26 mouse cellular contexts compared by ENCODE assay signal in genomic region chr2:105613243-105613642, GRCm38 (mm10). TPM values are rescaled to one million over a fixed set of nuclear protein-coding genes. Genes with fewer than 3 reads are reported as not detected.
A peak's percentile ranks its signal among the peaks of the same experiment; 100 is the strongest.
DNase-seq lines count a peak whose midpoint lies in the region; ATAC-seq and TF ChIP-seq lines count a peak whose summit lies in the region.
"Had no signal": no experiment of that assay in that cellular context is flagged by ENCODE, and none has a peak within 500 bp of the region (broad histone marks: within the 10 kb centered on the region; RNA-seq: fewer than 3 reads in every experiment).

No protein-coding gene starts in this region.

- no peaks in the 10 kb centered on the region for H3K36me3 ChIP-seq in forebrain, embryonic 11.5 days (ENCODE audit: control insufficient read depth, insufficient read depth, low read length)
- no peaks in the 10 kb centered on the region for H3K36me3 ChIP-seq in forebrain, embryonic 13.5 days (ENCODE audit: poor library complexity, severe bottlenecking)
- H3K36me3 ChIP-seq in lung, postnatal 0 days (ENCODE audit: insufficient read depth, low read length): no peaks in the 10 kb centered on the region
- H3K36me3 ChIP-seq: forebrain, embryonic 12.5 days; G1E; heart, embryonic 10.5 days; heart, embryonic 13.5 days had no signal

- no peak for TF ChIP-seq EP300 in lung, postnatal 0 days (IDR thresholded peaks at IDR 0.05)

- no peak overlapping the region for H3K9ac ChIP-seq in forebrain, embryonic 11.5 days (ENCODE audit: low read length)
- H3K9ac ChIP-seq in forebrain, embryonic 13.5 days: no peak overlapping the region
- H3K9ac ChIP-seq in lung, postnatal 0 days (replicated peaks; ENCODE audit: low read depth): no peak overlapping the region
- H3K9ac ChIP-seq: forebrain, embryonic 12.5 days; hindbrain, embryonic 14.5 days had no signal

- DNase-seq in forebrain, embryonic 11.5 days (ENCODE audit: low spot score): peak; percentile 62
- DNase-seq in MN1 (ENCODE audit: low spot score): peak; percentile 28
- DNase-seq in brain, embryonic 14.5 days (ENCODE audit: low read depth): peak; percentile 82
- no peak for DNase-seq in urinary bladder, adult 18-20 months (ENCODE audit: low spot score in 2 of 2)
- no peak for DNase-seq in lung, postnatal 0 days (ENCODE audit: low spot score)
- DNase-seq: adrenal gland, adult 8-10 months; adrenal gland, postnatal 25 days; B cell, adult 2 months; cerebellum, adult 18-20 months; cerebellum, adult 9-10 months; cerebellum, postnatal 14 days; gastrocnemius, postnatal 10 days; gastrocnemius, postnatal 36 days; heart, adult 2 months; heart, postnatal 36 days; kidney, adult 2 months had no signal

- no peak for TF ChIP-seq POLR2A in brain, embryonic 14.5 days (IDR thresholded peaks at IDR 0.05; ENCODE audit: borderline replicate concordance, extremely low read depth, insufficient read depth, insufficient read length, poor library complexity, severe bottlenecking)

- no peak overlapping the region for H3K4me3 ChIP-seq in forebrain, embryonic 11.5 days (ENCODE audit: low read depth, low read length)
- no peak overlapping the region for H3K4me3 ChIP-seq in forebrain, embryonic 13.5 days
- H3K4me3 ChIP-seq in lung, postnatal 0 days (ENCODE audit: low read depth, low read length): no peak overlapping the region
- H3K4me3 ChIP-seq: forebrain, embryonic 12.5 days; heart, adult 2 months had no signal

- no peaks in the 10 kb centered on the region for H3K9me3 ChIP-seq in forebrain, embryonic 11.5 days (ENCODE audit: control insufficient read depth, low read length)
- no peaks in the 10 kb centered on the region for H3K9me3 ChIP-seq in forebrain, embryonic 13.5 days (replicated peaks)
- H3K9me3 ChIP-seq in lung, postnatal 0 days (ENCODE audit: low read length): no peaks in the 10 kb centered on the region
- H3K9me3 ChIP-seq: forebrain, embryonic 12.5 days; G1E; heart, embryonic 10.5 days; heart, embryonic 13.5 days had no signal

- WGBS in forebrain, embryonic 11.5 days: 34% methylated on average over 6 of the region's 6 CpGs
- WGBS in forebrain, embryonic 13.5 days: 30% methylated on average over 6 of the region's 6 CpGs
- WGBS in lung, postnatal 0 days: 58% methylated on average over 6 of the region's 6 CpGs

- no peak overlapping the region for H3K4me2 ChIP-seq in forebrain, embryonic 11.5 days (ENCODE audit: low read depth, low read length, severe bottlenecking)
- H3K4me2 ChIP-seq in forebrain, embryonic 13.5 days: no peak overlapping the region
- no peak overlapping the region for H3K4me2 ChIP-seq in lung, postnatal 0 days (replicated peaks; ENCODE audit: low read depth, low read length)

- peaks cover 39% of the 10 kb centered on the region for H3K4me1 ChIP-seq in forebrain, embryonic 11.5 days (replicated peaks; ENCODE audit: control insufficient read depth, insufficient read depth, low read length)
- peaks cover 45% of the 10 kb centered on the region for H3K4me1 ChIP-seq in forebrain, embryonic 13.5 days
- no peaks in the 10 kb centered on the region for H3K4me1 ChIP-seq in lung, postnatal 0 days (ENCODE audit: insufficient read depth, low read depth, low read length)

- H3K27ac ChIP-seq in forebrain, embryonic 11.5 days (ENCODE audit: low read depth, low read length): no peak overlapping the region
- no peak overlapping the region for H3K27ac ChIP-seq in forebrain, embryonic 13.5 days
- H3K27ac ChIP-seq in lung, postnatal 0 days (ENCODE audit: low read length): no peak overlapping the region
- H3K27ac ChIP-seq: heart, adult 2 months; heart, embryonic 13.5 days; hindbrain, embryonic 14.5 days had no signal

- TF ChIP-seq CTCF in brain, embryonic 14.5 days (IDR thresholded peaks at IDR 0.05; ENCODE audit: borderline replicate concordance, extremely low read depth, insufficient read depth, insufficient read length): no peak
- TF ChIP-seq CTCF in lung, postnatal 0 days (IDR thresholded peaks at IDR 0.05): no peak

- H3K27me3 ChIP-seq in forebrain, embryonic 11.5 days (ENCODE audit: control insufficient read depth, insufficient read depth, low read length): no peaks in the 10 kb centered on the region
- peaks cover 31% of the 10 kb centered on the region for H3K27me3 ChIP-seq in forebrain, embryonic 13.5 days
- H3K27me3 ChIP-seq in lung, postnatal 0 days (replicated peaks; ENCODE audit: insufficient read depth, low read length): no peaks in the 10 kb centered on the region
- H3K27me3 ChIP-seq: CH12.LX; heart, embryonic 13.5 days had no signal

- ATAC-seq in forebrain, embryonic 11.5 days (replicated peaks; ENCODE audit: low FRiP score): no peak; the same call in 1 of the 2 replicates
- ATAC-seq in forebrain, embryonic 13.5 days: no peak
- ATAC-seq in lung, postnatal 0 days: no peak
- ATAC-seq: activated CD4-positive, CD25-positive, alpha-beta regulatory T cell, adult 4 months; intestine, postnatal 0 days had no signal

RNA-seq across cellular contexts. Expression of gene Pax6, which starts 55.5 kb away (rescaled TPM):
- polyA plus RNA-seq in forebrain, embryonic 11.5 days (2014; fragmentation: Nextera tagmentation; extraction: Ambion mirVana): 97.2 and 103 TPM in 2 replicates
- polyA plus RNA-seq in forebrain, embryonic 13.5 days (2015; fragmentation: Nextera tagmentation; extraction: Ambion mirVana): 87.1 and 92.7 TPM in 2 replicates
- polyA plus RNA-seq in brain, embryonic 14.5 days (2012; rRNA removed): 63.3 and 76.2 TPM in 2 replicates
- not detected in 2 replicates for polyA plus RNA-seq in lung, postnatal 0 days (2015; fragmentation: Nextera tagmentation; extraction: Ambion mirVana)
- polyA plus RNA-seq: heart, adult 2 months; heart, embryonic 16.5 days; kidney, adult 2 months had no signal

Comparison
In these comparisons a context has a peak if more than half of its experiments do, and no peak if none do; other contexts are left out.
1. DNase-seq: peak in forebrain, embryonic 11.5 days (single experiment), MN1 (single experiment) and brain, embryonic 14.5 days (single experiment); none in urinary bladder, adult 18-20 months (0 of 2) and lung, postnatal 0 days (single experiment).
2. RNA of gene Pax6, which starts 55.5 kb away (polyA plus RNA-seq): 97.2 to 103 TPM in forebrain, embryonic 11.5 days, 87.1 to 92.7 TPM in forebrain, embryonic 13.5 days and 63.3 to 76.2 TPM in brain, embryonic 14.5 days; not detected in lung, postnatal 0 days; every median in the first group is over 10 times any median in the second.